Mouse (Mus musculus) embryonic facial prominence, embryonic 15.5 days (tissue): ENCODE measurements around the gene Tas1r2. TPM values are rescaled to one million over a fixed set of nuclear protein-coding genes. Genes with fewer than 3 reads are reported as not detected.

Experiments used
- ATAC-seq: fragments of 200-750 bp; cut with Nextera tagmentation; 2 replicates; pipeline ENCODE4 v1.8.0; 2017; ENCODE audit warnings: low read depth, moderate TSS enrichment; ENCODE audit not compliant: insufficient number of reproducible peaks, low FRiP score, low TSS enrichment
- H3K27ac ChIP-seq: fragments of 300-500 bp; sonication (generic); replicated peaks from 2 replicates; pipeline ENCODE4 v1.5.1; 2015; ENCODE audit warnings: mild to moderate bottlenecking, inconsistent platforms
- H3K27me3 ChIP-seq: fragments of 300-500 bp; sonication (generic); 2 replicates; pipeline ENCODE4 v1.6.1; 2015; ENCODE audit warnings: inconsistent platforms
- H3K36me3 ChIP-seq: fragments of 300-500 bp; sonication (generic); 2 replicates; pipeline ENCODE4 v1.6.1; 2015; ENCODE audit warnings: mild to moderate bottlenecking, inconsistent platforms
- H3K4me1 ChIP-seq: fragments of 300-500 bp; sonication (generic); 2 replicates; pipeline ENCODE4 v1.6.1; 2015; ENCODE audit warnings: inconsistent platforms
- H3K4me2 ChIP-seq: fragments of 300-500 bp; sonication (generic); replicated peaks from 2 replicates; pipeline ENCODE4 v1.6.1; 2015; ENCODE audit warnings: mild to moderate bottlenecking, inconsistent platforms
- H3K4me3 ChIP-seq: fragments of 300-500 bp; sonication (generic); replicated peaks from 2 replicates; pipeline ENCODE4 v1.5.1; 2015; ENCODE audit warnings: mild to moderate bottlenecking, inconsistent platforms
- H3K9ac ChIP-seq: fragments of 300-500 bp; sonication (generic); 2 replicates; pipeline ENCODE4 v1.6.1; 2015; ENCODE audit warnings: inconsistent platforms
- H3K9me3 ChIP-seq: fragments of 300-500 bp; sonication (generic); replicated peaks from 2 replicates; pipeline ENCODE4 v1.6.1; 2016; ENCODE audit warnings: inconsistent platforms
- WGBS: fragments of 180-500 bp; shearing (Covaris S2); methylation state at CpG from one replicate; pipeline ENCODE4 v1.1.7; 2015; 5-methylcytosine and 5-hydroxymethylcytosine counted together
- polyA plus RNA-seq: library from polyadenylated mRNA; unstranded; fragments of >200 nt; fragmentation: Nextera tagmentation; extraction: Ambion mirVana; gene quantifications from 2 replicates; pipeline ENCODE4 v1.2.1, GENCODE M21; 2015

Gene Tas1r2
- polyA plus RNA-seq, 1 experiment from 2014 or later = 0.07 TPM

DNA sequence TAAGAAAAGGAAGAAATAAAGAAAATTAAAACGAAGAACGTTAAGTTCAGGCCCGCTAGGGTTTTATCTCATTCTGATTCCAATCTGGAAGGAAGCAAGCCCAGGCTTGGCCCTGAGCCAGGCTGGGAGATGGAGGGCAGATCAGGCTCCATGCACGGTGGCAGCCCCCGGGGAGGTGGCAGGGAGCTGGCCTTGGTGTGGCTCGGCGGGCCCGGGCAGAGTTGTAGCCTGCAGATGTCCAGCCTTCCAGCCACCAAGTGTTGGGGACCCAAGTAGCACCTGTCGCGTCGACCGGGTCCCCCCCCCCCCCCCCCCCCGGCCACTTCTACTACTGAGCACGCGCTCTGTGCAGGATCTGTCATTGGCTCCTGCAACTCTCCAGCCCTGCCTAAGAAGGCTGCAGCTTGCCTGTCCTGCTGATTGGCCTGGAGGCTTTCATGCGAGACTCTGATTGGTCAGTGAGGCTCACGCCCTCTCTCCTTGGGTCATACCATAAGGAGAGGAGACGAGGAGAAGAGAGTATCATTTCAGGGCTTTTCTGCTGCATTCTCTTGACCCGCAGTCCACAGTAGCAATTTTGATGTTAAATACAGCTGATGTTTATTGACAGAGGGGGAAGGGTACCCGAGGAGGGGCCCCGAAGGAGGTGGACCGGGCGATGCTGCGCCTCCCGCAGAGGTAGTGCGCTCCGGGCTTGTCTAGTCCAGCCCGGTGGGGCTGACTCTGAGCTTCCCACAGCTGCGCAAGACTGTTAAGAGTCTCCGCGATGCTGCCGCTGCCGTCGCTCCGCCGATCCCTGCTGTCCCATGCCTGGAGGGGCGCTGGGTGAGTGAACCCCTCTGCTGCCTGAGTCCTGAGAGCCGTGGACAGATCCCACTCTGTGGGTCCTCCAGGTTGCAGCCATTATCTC, 30.7 kb upstream of the Tas1r2 start, which contains the start of gene Aldh4a1:
TSS of gene Aldh4a1 (plus strand) at position 494 of the 910 bp plus-strand sequence.
- Histone ChIP-seq H3K4me3 (peak within 1 kb of the TSS; percentile 76), H3K27me3 (no peaks in the 10 kb centered on the region), H3K27ac (peak within 1 kb of the TSS; percentile 91), H3K4me1 (peaks cover 24% of the 10 kb centered on the region), H3K9ac (peak within 1 kb of the TSS; percentile 69), H3K9me3 (no peaks in the 10 kb centered on the region), H3K4me2 (peak within 1 kb of the TSS; percentile 84), H3K36me3 (peaks cover 3% of the 10 kb centered on the region; the same call in 1 of the 2 replicates)
- ATAC-seq = peak; percentile 99
- WGBS = under 1% methylated on average over 34 of the region's 38 CpGs

DNA sequence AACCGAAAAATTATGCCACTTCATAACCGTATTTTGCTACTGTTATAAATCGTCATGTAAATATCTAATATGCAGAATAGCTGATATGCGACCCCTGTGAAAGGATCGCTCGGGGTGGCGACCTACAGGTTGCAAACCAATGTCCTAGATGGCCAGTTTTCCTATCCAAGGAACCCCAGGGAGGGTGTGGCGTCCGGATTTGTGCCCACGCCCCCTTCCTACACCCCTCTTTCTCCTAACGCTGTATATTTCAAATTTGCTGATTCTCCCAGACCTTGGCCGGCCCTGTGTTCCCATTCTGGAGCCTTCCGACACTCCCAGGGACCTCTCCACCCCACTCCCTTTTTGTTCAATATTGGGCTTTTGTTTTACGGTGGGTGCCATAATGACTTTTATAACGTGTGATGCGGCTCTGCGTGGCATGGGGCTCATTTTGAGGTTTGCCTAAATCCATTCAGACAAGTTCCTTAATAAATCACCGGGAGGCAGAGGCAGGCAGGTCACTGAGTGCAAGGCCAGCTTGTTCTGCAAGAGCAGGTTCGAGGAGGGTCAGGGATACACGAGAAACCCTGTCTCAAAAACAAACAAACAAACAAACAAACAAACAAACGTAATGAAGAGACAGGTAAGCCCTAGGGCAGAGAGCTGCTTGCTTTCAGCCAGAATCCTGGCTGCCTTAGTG, 29.8 kb upstream of the Tas1r2 start:
- H3K27ac ChIP-seq = 0 out of 2 replicates have a peak overlapping the region, but pooled peaks have one; percentile 91
- WGBS = 24% methylated on average over 21 of the region's 21 CpGs

GRCm38 (mm10) chr4:139624116-139624489, 29.2 kb upstream of the Tas1r2 start:
- H3K4me2 ChIP-seq = peak overlapping the region; percentile 84
- H3K4me3 ChIP-seq = peak overlapping the region; percentile 76
- no peaks in the 10 kb centered on the region for H3K27me3 ChIP-seq
- H3K36me3 ChIP-seq = no peaks in the 10 kb centered on the region; the same call in 1 of the 2 replicates
- 0 out of 2 replicates have a peak overlapping the region, but pooled peaks have one; percentile 4 for H3K27ac ChIP-seq
- WGBS = 53% methylated on average over 5 of the region's 5 CpGs
- no peak for ATAC-seq
- H3K9ac ChIP-seq = no peak overlapping the region
- peaks cover 24% of the 10 kb centered on the region for H3K4me1 ChIP-seq
- no peaks in the 10 kb centered on the region for H3K9me3 ChIP-seq

More for the DNA sequence above, 29.8 kb upstream of the Tas1r2 start:
- H3K4me2 ChIP-seq = peak overlapping the region; percentile 84
- H3K36me3 ChIP-seq = no peaks in the 10 kb centered on the region; the same call in 1 of the 2 replicates
- peak overlapping the region; percentile 69 for H3K9ac ChIP-seq
- H3K27me3 ChIP-seq = no peaks in the 10 kb centered on the region
- H3K4me3 ChIP-seq = peak overlapping the region; percentile 76
- ATAC-seq = no peak
- no peaks in the 10 kb centered on the region for H3K9me3 ChIP-seq
- H3K4me1 ChIP-seq = peaks cover 24% of the 10 kb centered on the region

- Histone ChIP-seq H3K27me3 (no peaks in the 10 kb centered on the region), H3K4me2 (0 out of 2 replicates have a peak overlapping the region, but pooled peaks have one; percentile 84), H3K9ac (no peak overlapping the region), H3K27ac (0 out of 2 replicates have a peak overlapping the region, but pooled peaks have one; percentile 12), H3K36me3 (no peaks in the 10 kb centered on the region; the same call in 1 of the 2 replicates), H3K4me3 (peak overlapping the region; percentile 76; the same call in 1 of the 2 replicates), H3K9me3 (no peaks in the 10 kb centered on the region), H3K4me1 (peaks cover 24% of the 10 kb centered on the region)
- WGBS = 55% methylated on average over 10 of the region's 10 CpGs
- no peak for ATAC-seq
These were observed 28.6 kb upstream of the Tas1r2 start for GRCm38 (mm10) chr4:139624706-139625105.

DNA sequence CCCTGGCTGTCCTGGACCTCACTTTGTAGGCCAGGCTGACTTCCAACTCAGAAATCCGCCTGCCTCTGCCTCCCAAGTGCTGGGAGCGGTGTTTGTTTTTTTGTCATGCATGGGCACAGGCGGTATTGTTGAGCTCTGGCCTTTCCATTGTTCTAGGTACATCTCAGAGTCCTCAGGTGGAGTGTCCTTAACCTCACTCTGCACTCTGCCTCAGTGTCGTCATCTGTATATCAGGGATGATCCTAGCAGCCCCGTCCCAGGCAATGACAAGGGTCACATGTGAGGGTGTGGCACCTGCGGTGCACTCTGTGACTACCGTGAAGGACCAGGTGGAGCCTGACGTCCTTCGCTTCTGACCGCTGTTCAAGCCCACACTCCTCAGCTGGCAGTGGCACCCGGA, 26.0 kb upstream of the Tas1r2 start:
- 96% methylated on average over 11 of the region's 11 CpGs for WGBS
- H3K27me3 ChIP-seq = no peaks in the 10 kb centered on the region
- H3K9ac ChIP-seq = no peak overlapping the region
- no peaks in the 10 kb centered on the region for H3K36me3 ChIP-seq
- H3K4me2 ChIP-seq = no peak overlapping the region
- H3K27ac ChIP-seq = no peak overlapping the region
- no peaks in the 10 kb centered on the region for H3K9me3 ChIP-seq
- ATAC-seq = no peak
- no peak overlapping the region for H3K4me3 ChIP-seq
- H3K4me1 ChIP-seq = peaks cover 24% of the 10 kb centered on the region

DNA sequence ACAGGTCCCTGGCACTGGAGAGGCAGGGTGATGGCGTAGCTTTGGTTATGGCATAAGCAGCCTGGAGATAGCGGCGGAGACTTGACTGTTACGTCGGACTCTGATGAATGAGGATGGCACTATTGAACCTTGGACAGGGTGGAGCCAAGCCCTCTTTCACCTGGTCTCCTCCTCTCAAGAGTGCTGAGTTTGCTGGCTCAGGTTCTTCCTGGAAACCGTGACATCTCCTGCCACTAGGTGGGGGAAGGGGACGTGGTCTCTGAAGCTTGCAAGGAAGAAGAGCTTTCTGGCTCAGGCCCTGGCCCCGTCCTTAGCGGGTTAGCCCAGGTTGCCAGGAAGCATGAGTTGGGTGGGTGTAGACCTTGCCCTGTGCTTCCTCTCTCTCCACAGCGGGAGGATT, 23.2 kb upstream of the Tas1r2 start:
- no peaks in the 10 kb centered on the region for H3K9me3 ChIP-seq
- no peak overlapping the region for H3K27ac ChIP-seq
- WGBS = 69% methylated on average over 10 of the region's 10 CpGs
- H3K36me3 ChIP-seq = 0 out of 2 replicates have a peak, but pooled peaks cover 3% of the 10 kb centered on the region
- ATAC-seq = no peak
- H3K4me1 ChIP-seq = peaks cover 7% of the 10 kb centered on the region; the same call in 1 of the 2 replicates
- no peak overlapping the region for H3K4me3 ChIP-seq
- H3K4me2 ChIP-seq = no peak overlapping the region
- no peaks in the 10 kb centered on the region for H3K27me3 ChIP-seq
- H3K9ac ChIP-seq = no peak overlapping the region

GRCm38 (mm10) chr4:139631141-139631540, 22.2 kb upstream of the Tas1r2 start:
- no peak overlapping the region for H3K9ac ChIP-seq
- H3K27ac ChIP-seq = no peak overlapping the region
- H3K9me3 ChIP-seq = no peaks in the 10 kb centered on the region
- 47% methylated on average over 5 of the region's 5 CpGs for WGBS
- H3K4me1 ChIP-seq = peaks cover 7% of the 10 kb centered on the region; the same call in 1 of the 2 replicates
- no peak overlapping the region for H3K4me3 ChIP-seq
- peaks cover 3% of the 10 kb centered on the region; the same call in 1 of the 2 replicates for H3K36me3 ChIP-seq
- no peaks in the 10 kb centered on the region for H3K27me3 ChIP-seq
- no peak overlapping the region for H3K4me2 ChIP-seq
- no peak for ATAC-seq

DNA sequence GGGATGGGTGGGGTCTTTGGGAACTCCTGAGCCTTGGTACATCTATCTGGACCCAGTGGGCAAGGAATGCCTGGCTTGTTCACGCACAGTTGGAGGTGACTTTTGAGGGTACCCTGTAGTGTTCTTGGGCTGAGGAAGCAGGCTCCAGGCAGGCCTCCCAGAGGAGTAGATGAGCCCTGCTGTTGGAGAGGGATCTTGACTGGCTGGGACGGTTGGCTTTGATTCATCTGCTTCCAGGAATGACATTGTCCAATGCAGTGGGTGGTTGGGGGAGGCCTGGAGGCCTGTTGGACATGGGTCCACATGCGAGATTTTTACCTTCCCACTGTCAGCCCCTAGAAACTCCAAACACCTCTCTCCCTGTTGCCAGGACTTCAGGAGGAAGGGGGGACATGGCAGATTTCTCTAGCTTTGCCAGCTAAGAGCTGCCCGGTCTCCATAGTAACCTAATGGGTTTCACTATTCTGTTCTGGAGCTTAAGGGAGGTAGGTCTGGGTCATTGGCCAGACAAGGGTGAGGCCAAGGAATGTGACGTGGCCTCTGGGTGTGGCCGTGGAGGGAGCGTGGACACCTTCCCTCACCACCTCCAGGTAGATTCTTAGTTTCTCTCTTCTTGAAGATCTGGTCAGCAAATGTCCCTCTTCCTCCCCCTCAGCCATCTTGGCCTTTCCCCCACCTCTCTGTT, 21.6 kb upstream of the Tas1r2 start:
- no peaks in the 10 kb centered on the region for H3K9me3 ChIP-seq
- H3K4me3 ChIP-seq = no peak overlapping the region
- H3K27me3 ChIP-seq = no peaks in the 10 kb centered on the region
- no peak for ATAC-seq
- H3K4me2 ChIP-seq = no peak overlapping the region
- no peak overlapping the region for H3K27ac ChIP-seq
- peaks cover 7% of the 10 kb centered on the region; the same call in 1 of the 2 replicates for H3K4me1 ChIP-seq
- WGBS = 83% methylated on average over 7 of the region's 7 CpGs
- H3K9ac ChIP-seq = no peak overlapping the region
- H3K36me3 ChIP-seq = peaks cover 4% of the 10 kb centered on the region; the same call in 1 of the 2 replicates

DNA sequence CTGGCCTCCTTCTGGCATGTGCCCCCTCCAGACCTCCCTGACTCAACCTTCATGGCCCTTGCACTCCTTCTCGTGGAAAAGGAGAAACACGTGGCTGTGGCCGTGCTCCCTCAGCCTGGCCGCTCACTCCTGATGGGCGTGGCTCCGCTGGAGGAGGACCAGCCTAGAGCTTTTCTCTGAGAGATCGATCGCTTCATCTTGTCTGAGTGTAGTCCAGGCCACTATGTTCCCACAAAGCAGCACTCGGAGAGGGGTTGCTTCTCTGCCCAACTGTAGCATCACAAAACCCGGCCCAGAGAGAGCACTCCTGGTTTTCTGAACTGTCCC, 21.1 kb upstream of the Tas1r2 start:
- 76% methylated on average over 10 of the region's 10 CpGs for WGBS
- H3K36me3 ChIP-seq = peaks cover 9% of the 10 kb centered on the region; the same call in 1 of the 2 replicates
- H3K27ac ChIP-seq = no peak overlapping the region
- H3K9ac ChIP-seq = no peak overlapping the region
- ATAC-seq = no peak
- H3K27me3 ChIP-seq = no peaks in the 10 kb centered on the region
- no peak overlapping the region for H3K4me3 ChIP-seq
- peaks cover 7% of the 10 kb centered on the region; the same call in 1 of the 2 replicates for H3K4me1 ChIP-seq
- H3K4me2 ChIP-seq = no peak overlapping the region
- H3K9me3 ChIP-seq = no peaks in the 10 kb centered on the region

DNA sequence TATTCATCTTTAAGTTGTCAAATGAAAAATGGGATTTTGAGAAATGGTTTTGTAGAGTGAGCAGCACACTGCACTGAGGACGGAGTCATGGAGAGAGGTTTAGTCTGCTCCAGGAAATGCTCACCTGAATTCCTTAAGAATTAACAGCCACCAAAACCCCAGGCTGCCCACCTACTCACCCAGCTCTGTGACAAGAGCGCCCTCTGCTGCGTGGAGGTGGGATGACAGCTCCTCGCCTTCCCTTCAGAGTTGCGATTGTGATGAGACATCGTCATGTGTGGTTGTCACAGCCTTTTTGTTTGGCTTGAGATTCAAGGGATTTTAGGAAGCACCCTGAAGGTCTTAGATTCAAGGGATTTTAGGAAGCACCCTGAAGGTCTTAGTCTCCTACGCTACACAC, 17.0 kb upstream of the Tas1r2 start:
- Histone ChIP-seq H3K4me3 (no peak overlapping the region), H3K9ac (no peak overlapping the region), H3K36me3 (peaks cover 11% of the 10 kb centered on the region; the same call in 1 of the 2 replicates), H3K4me2 (no peak overlapping the region), H3K4me1 (peaks cover 12% of the 10 kb centered on the region; the same call in 1 of the 2 replicates), H3K27me3 (0 out of 2 replicates have a peak, but pooled peaks cover 3% of the 10 kb centered on the region), H3K27ac (no peak overlapping the region), H3K9me3 (no peaks in the 10 kb centered on the region)
- WGBS = 22% methylated on average over 7 of the region's 7 CpGs
- no peak for ATAC-seq
